Mouse (Mus musculus): ENCODE measurements around the gene Vpreb1.

GRCm38 (mm10) chr16:16896015-16896381 lies 25.4 kb upstream of the Vpreb1 start:
- TF ChIP-seq POLR2A (IDR thresholded peaks at IDR 0.05; ENCODE audit: borderline replicate concordance, control insufficient read depth, low read depth, low read length) = no peak
- no peak for TF ChIP-seq CTCF (IDR thresholded peaks at IDR 0.05; ENCODE audit: control insufficient read depth, insufficient read depth, low read length)
